Mouse (Mus musculus): ENCODE measurements at regions not wholly inside any gene's neighbourhood (a gene's known extent, or its start where the extent isn't known, plus 50 kb on each side); places are given as distances from the start of the nearest gene placed in this dataset.
"Not testable (repeated sequence)": the region's sequence is repeated elsewhere in the genome, so short reads cannot be mapped to it uniquely, and the experiment has no call there.

DNA sequence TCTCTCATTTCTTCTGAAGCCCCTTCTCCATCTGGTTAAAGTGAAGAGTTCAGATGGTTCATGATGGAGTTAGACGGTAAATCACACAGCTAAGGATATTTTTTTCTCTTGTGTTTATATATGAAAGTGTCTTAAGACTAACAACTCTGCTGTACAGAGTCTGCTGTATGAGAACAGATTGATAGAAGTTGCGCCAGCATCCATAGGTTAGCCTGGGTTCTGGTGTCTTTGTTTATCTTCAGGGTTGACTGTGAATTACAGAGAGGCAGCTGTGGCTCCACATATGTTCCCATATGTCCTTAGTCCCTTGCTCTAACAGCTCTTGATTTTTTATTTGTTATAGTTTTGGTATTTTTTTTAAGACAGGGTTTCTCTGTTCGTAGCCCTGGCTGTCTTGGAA is 334.9 kb upstream of the Api5 start:
- DNase-seq (ENCODE audit: low read depth, low spot score): no peak

GRCm38 (mm10) chr2:94772268-94772667 is 334.3 kb upstream of the Api5 start:
- no peak for DNase-seq (ENCODE audit: low read depth, low spot score)

GRCm38 (mm10) chr2:94766524-94766923 is 328.6 kb upstream of the Api5 start:
- no peak for DNase-seq (ENCODE audit: low read depth, low spot score)

DNA sequence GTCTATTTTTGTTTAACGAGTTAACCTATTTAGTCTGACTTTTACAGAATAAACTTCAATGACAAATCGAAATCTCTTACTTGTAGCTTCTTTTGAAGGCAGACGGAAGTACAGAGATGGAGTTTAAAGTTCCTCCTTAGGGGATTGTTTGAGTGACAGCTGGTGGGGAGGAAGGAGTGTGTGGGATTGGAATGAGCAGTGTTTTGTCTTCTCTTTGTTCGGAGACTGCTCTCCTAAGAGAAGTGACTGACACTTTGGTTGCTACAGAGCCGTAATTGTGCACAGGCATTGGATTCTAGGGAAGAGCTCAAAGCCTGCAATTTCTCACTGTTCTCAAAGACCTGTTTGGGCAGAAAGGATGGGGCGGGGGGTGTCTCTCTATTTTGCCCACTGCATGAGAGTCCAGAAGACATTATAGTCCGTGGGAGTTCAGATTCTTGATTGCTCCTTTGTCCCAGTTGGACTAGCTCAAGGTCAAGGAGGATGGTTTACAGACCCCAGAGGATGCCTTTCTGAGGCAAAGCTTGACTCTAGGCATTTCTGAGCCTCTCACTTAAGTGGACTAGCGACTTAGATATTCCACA is 327.0 kb upstream of the Api5 start:
- peak; percentile 28 for DNase-seq (ENCODE audit: low read depth, low spot score)

DNA sequence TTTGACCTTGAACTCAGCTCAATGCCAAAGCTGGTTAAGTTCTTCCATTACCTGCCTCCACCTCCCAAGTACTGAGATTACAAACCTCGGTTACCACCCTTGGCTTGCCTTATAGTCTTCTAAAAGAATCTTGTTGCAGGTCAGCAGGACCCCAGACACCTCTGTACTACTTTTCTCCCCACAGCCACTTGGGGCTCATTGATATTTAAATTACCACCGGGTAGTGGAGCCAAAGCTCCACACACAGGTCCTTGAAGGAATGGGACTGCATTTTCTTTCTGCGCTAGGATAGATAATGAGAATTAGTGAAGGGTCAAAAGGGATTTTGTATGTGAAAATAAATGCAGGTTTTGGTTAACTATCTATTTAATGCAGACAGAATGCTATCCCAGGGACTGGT is 326.5 kb upstream of the Api5 start:
- no peak for DNase-seq (ENCODE audit: low read depth, low spot score)

DNA sequence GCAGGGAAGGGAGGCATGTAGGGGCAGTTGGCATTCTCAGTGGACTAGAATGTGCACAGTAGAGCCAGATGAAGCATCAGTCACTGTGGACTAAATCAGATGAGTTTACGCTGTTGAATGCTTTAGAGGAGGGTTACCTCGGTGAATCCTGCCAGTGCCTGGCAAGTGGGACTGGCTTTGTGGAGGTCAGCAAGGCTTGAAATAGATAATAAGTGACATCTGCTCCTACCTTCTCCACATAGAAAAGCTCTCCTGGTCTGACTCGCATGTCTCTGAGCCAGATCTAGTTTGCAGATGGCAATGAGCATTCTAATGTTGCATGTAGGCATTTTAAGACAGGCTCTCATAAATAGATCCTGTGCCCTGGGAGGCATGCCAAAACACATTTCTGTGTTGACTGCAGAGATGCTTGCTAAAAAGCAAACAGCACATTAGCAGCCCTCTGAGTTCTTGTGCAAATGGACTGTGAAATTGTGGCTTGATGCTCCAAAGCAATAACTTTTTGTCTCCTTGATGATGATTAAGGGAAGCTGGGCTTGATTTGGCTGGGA is 310.3 kb upstream of the Api5 start:
- DNase-seq (ENCODE audit: low read depth, low spot score): no peak

DNA sequence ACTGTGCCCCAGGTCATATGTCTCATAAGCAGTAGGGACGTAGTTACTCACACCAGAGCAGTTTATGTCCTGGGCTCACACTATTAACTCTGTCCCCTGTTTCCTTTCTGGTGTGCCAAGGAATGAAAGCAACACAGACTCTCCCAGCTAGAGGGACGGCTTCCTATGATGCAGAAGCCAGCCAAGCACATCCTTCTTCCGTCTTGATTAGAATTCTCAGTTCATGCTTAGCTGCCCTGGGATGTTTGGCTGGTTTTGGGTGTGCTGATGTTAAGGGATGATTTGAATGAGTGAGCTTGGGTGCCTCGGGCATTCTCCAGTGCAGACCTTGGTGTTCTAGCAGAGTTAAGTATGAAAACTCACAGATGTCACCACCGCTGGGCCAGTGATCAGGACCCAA is 291.9 kb upstream of the Api5 start:
- no peak for DNase-seq (ENCODE audit: low read depth, low spot score)

- DNase-seq (ENCODE audit: low read depth, low spot score): no peak
These were observed 261.4 kb upstream of the Api5 start for GRCm38 (mm10) chr2:94699383-94699782.

- no peak for DNase-seq (ENCODE audit: low read depth, low spot score)
These were observed 257.3 kb upstream of the Api5 start for GRCm38 (mm10) chr2:94695212-94695611.

DNA sequence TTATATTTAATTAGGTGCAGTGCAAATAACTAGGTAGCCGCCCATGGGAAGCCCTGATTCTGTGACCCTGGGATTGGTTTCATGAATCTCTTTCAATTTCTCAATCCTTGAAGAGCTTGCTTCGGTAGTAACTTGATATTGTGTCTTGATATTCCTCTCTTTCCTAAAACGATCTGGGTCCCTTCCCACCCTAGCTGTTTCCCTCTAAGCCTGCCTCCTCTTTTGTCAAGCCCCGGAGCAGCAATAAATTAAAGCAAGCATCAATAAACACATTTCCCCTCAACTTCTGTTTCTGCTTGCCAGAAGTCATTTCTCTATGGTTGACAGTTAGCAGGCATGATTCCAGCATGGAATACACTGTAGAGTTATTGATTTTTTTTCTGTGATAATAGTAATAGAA is 252.6 kb upstream of the Api5 start:
- DNase-seq (ENCODE audit: low read depth, low spot score): no peak

DNA sequence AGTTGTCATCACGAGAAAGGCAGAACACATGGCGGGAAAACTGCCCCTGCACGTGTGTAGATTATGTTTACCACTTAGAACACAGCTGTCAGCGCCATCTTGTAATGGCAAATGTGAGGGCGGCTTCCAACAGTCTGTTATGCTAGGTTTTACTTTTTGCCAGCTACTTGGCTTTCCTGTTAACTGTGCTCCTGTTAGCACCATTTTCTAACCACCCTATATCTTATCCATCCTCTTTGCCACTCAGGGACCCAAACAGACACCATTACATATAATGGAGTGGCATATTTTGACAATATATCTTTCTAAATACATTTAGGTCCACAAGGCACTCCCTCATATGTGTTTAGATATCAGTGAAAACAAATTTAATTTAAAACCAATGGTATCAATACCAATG is 247.7 kb upstream of the Api5 start:
- DNase-seq (ENCODE audit: low read depth, low spot score): not testable (repeated sequence)

DNA sequence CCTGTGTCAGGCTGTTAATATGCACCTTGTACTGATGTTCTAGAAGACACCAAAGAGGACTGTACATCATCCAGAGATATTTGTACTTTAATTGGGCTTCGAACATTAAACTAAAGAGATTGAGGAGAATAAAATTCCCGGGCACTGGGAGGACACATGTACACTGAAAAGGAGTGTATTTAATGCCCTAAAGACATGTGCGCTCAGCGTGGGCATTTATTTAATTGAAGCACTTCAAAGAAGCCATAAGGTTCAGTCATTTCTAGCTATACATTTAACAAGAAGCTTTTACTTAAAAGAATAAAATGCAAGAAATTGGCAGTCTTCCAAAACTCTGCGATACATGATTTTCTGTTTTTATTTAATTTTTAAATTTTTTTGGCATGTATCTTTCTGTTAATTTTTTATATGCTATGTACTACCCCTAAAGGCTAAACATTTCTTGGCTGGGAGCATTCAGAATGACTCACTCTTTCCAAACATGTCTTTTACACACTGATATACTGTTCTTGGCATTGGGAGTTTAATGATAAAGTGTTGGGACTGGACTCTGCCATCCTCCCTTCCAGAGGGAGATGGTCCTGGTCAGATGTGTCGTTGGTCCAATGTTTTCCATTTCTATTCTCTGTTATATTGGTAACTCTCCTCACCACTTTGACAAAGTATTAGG is 242.3 kb upstream of the Api5 start:
- no peak for DNase-seq (ENCODE audit: low read depth, low spot score)

- no peak for DNase-seq (ENCODE audit: low read depth, low spot score)
These were observed 227.9 kb upstream of the Api5 start for GRCm38 (mm10) chr2:94665850-94666249.

DNA sequence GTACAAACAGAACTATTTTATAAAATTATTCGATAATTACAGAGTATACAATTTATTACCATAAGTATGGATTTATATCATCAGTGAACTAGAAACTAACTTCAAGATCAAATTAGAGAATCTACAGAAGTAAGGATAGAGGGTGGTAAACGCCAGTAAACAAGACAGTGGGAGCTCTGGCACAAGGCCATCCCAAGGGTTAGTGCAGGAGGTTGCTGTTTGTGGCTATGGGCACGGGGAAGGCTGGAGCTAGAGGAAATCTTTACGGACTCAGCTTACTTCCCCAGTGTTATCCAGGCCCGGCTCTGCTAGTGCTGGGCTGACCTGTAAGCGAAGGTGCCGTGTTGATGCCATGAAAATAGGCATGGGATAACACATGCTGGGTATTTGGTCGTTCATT is 220.5 kb upstream of the Api5 start:
- no peak for DNase-seq (ENCODE audit: low read depth, low spot score)

Measured in mesoderm, embryonic 11.5 days (tissue).